Mouse (Mus musculus): ENCODE results near the gene Dguok. TPM values are rescaled to one million over a fixed set of nuclear protein-coding genes. Genes with fewer than 3 reads are reported as not detected.

The Dguok gene
- 130 TPM for polyA plus RNA-seq (2017; shearing (Covaris generic))

GRCm38 (mm10) chr6:83506258-83507167, at the start of gene Dguok:
TSS of gene Dguok (minus strand) at chr6:83506969.

DNA sequence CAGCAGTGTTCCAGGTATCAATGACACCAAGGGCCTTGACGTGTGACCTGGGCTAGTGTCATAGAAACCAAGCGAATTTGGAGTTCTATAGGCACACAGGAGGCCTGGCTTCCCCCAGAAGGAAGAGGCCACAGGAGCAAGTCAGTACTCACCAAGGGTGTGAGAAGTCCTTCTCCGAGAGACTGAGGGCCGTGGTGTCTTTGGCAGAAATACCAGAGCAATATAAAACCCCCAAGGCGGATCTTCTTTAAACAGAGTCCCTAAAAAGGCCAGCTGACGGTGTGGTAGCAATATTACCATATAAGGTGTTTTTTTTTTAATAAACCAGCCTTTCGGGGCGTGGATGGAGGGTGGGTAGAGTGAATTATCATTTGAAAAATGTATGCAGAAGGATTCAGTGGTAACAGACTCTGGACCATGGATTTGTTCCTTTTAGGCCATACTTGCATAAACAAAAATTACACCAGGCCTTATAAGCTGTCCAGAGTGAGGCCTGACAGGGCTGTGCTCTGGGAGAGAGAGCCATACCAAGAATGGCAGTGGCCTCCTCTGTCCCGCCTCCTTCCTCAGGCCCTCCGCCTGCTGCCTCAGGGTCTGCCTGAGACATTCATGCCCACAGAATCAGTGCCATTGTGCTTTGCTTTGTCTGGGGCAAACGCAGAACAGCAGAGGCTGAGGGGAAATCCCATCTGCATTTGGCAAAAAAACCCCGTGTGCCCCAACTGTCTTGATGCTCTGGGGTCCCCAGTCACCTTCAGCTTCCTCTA, 29.4 kb upstream of the Dguok start, which contains the start of gene Actg2:
TSS of gene Actg2 (minus strand) at position 238 of the 767 bp plus-strand sequence.

GRCm38 (mm10) chr6:83459034-83459644, 47.6 kb downstream of the Dguok start, which contains the start of gene Tet3:
TSS of gene Tet3 (minus strand) at chr6:83459084.

Other genes starting within 250 kb of the Dguok start
- gene Mthfd2, start 181.1 kb downstream of the Dguok start, polyA plus RNA-seq (2017; shearing (Covaris generic)): 72.1 TPM
- 160 TPM for gene Mob1a, start 181.0 kb downstream of the Dguok start, polyA plus RNA-seq (2017; shearing (Covaris generic))
- gene Bola3, start 157.8 kb downstream of the Dguok start, polyA plus RNA-seq (2017; shearing (Covaris generic)): 102 TPM
- gene Tet3, start 47.9 kb downstream of the Dguok start, polyA plus RNA-seq (2017; shearing (Covaris generic)): 66.2 TPM
- gene Actg2, start 29.3 kb upstream of the Dguok start, polyA plus RNA-seq (2017; shearing (Covaris generic)): 11.8 TPM
- 32.3 TPM for gene Stambp, start 65.8 kb upstream of the Dguok start, polyA plus RNA-seq (2017; shearing (Covaris generic))
- gene Clec4f, start 149.2 kb upstream of the Dguok start, polyA plus RNA-seq (2017; shearing (Covaris generic)): not detected
- 0.12 TPM for gene Cd207, start 170.9 kb upstream of the Dguok start, polyA plus RNA-seq (2017; shearing (Covaris generic))
- gene Vax2, start 204.3 kb upstream of the Dguok start, polyA plus RNA-seq (2017; shearing (Covaris generic)): 0.53 TPM
- gene Atp6v1b1, start 236.0 kb upstream of the Dguok start, polyA plus RNA-seq (2017; shearing (Covaris generic)): not detected